ENCODE assay signal across 8 mouse cellular contexts in genomic region chr6:92743605-92744004, GRCm38 (mm10). TPM values are rescaled to one million over a fixed set of nuclear protein-coding genes. Genes with fewer than 3 reads are reported as not detected.
DNase-seq lines count a peak whose midpoint lies in the region; ATAC-seq lines count a peak whose summit lies in the region.

No protein-coding gene starts in this region.

- WGBS in embryonic facial prominence, embryonic 12.5 days: 10% methylated on average over 11 of the region's 11 CpGs
- 12% methylated on average over 11 of the region's 11 CpGs for WGBS in heart, embryonic 13.5 days
- 14% methylated on average over 11 of the region's 11 CpGs for WGBS in kidney, embryonic 16.5 days
- WGBS in limb, embryonic 12.5 days: 6% methylated on average over 11 of the region's 11 CpGs
- 14% methylated on average over 11 of the region's 11 CpGs for WGBS in neural tube, embryonic 14.5 days

- ATAC-seq in embryonic facial prominence, embryonic 12.5 days (ENCODE audit: insufficient number of reproducible peaks, insufficient read depth, low FRiP score, low TSS enrichment): peak; percentile 28; the same call in 1 of the 2 replicates
- ATAC-seq in heart, embryonic 13.5 days (ENCODE audit: extremely low read depth, insufficient number of reproducible peaks, low FRiP score, low TSS enrichment): no peak
- ATAC-seq in kidney, embryonic 16.5 days (ENCODE audit: low FRiP score, low TSS enrichment): no peak
- ATAC-seq in limb, embryonic 12.5 days (ENCODE audit: insufficient number of reproducible peaks, insufficient read depth, low FRiP score, low TSS enrichment, low read depth): no peak
- peak; percentile 75 for ATAC-seq in neural tube, embryonic 14.5 days (ENCODE audit: low read depth)
- no peak for ATAC-seq in monocyte, adult 5-6 weeks (replicated peaks; ENCODE audit: insufficient number of reproducible peaks, low FRiP score, low TSS enrichment, poor library complexity, severe bottlenecking)

- H3K4me2 ChIP-seq in embryonic facial prominence, embryonic 12.5 days (replicated peaks): peak overlapping the region; percentile 41
- H3K4me2 ChIP-seq in heart, embryonic 13.5 days: peak overlapping the region; percentile 60
- peak overlapping the region; percentile 43 for H3K4me2 ChIP-seq in kidney, embryonic 16.5 days (replicated peaks; ENCODE audit: low read depth, low read length)
- H3K4me2 ChIP-seq in limb, embryonic 12.5 days: peak overlapping the region; percentile 51
- peak overlapping the region; percentile 28; the same call in 1 of the 2 replicates for H3K4me2 ChIP-seq in neural tube, embryonic 14.5 days (ENCODE audit: low read depth, low read length)

- H3K4me3 ChIP-seq in embryonic facial prominence, embryonic 12.5 days: no peak overlapping the region
- no peak overlapping the region for H3K4me3 ChIP-seq in heart, embryonic 13.5 days
- no peak overlapping the region for H3K4me3 ChIP-seq in kidney, embryonic 16.5 days (ENCODE audit: low read length)
- H3K4me3 ChIP-seq in limb, embryonic 12.5 days (replicated peaks): 0 out of 2 replicates have a peak overlapping the region, but pooled peaks have one; percentile 6
- no peak overlapping the region for H3K4me3 ChIP-seq in neural tube, embryonic 14.5 days (ENCODE audit: low read depth, low read length)

- peak; percentile 62 for DNase-seq in 3T3-L1 (ENCODE audit: low read depth, low spot score)
- DNase-seq in adrenal gland, postnatal 10 days: peak; percentile 81

- no peaks in the 10 kb centered on the region for H3K9me3 ChIP-seq in embryonic facial prominence, embryonic 12.5 days
- no peaks in the 10 kb centered on the region for H3K9me3 ChIP-seq in heart, embryonic 13.5 days
- no peaks in the 10 kb centered on the region for H3K9me3 ChIP-seq in kidney, embryonic 16.5 days (ENCODE audit: low read length)
- no peaks in the 10 kb centered on the region for H3K9me3 ChIP-seq in limb, embryonic 12.5 days
- no peaks in the 10 kb centered on the region for H3K9me3 ChIP-seq in neural tube, embryonic 14.5 days (ENCODE audit: control insufficient read depth, low read length)

- H3K36me3 ChIP-seq in embryonic facial prominence, embryonic 12.5 days: no peaks in the 10 kb centered on the region
- H3K36me3 ChIP-seq in heart, embryonic 13.5 days: no peaks in the 10 kb centered on the region
- H3K36me3 ChIP-seq in kidney, embryonic 16.5 days (ENCODE audit: insufficient read depth, low read length): no peaks in the 10 kb centered on the region
- H3K36me3 ChIP-seq in limb, embryonic 12.5 days: no peaks in the 10 kb centered on the region
- no peaks in the 10 kb centered on the region for H3K36me3 ChIP-seq in neural tube, embryonic 14.5 days (ENCODE audit: control insufficient read depth, insufficient read depth, low read length)

- H3K4me1 ChIP-seq in embryonic facial prominence, embryonic 12.5 days: no peaks in the 10 kb centered on the region
- no peaks in the 10 kb centered on the region; the same call in 1 of the 2 replicates for H3K4me1 ChIP-seq in heart, embryonic 13.5 days
- H3K4me1 ChIP-seq in kidney, embryonic 16.5 days (ENCODE audit: insufficient read depth, low read length): peaks cover 4% of the 10 kb centered on the region; the same call in 1 of the 2 replicates
- H3K4me1 ChIP-seq in limb, embryonic 12.5 days (replicated peaks): peaks cover 5% of the 10 kb centered on the region
- H3K4me1 ChIP-seq in neural tube, embryonic 14.5 days (ENCODE audit: control insufficient read depth, insufficient read depth, low read length): no peaks in the 10 kb centered on the region

- H3K27ac ChIP-seq in embryonic facial prominence, embryonic 12.5 days: no peak overlapping the region
- no peak overlapping the region for H3K27ac ChIP-seq in heart, embryonic 13.5 days (replicated peaks)
- no peak overlapping the region for H3K27ac ChIP-seq in kidney, embryonic 16.5 days (ENCODE audit: low read length)
- H3K27ac ChIP-seq in limb, embryonic 12.5 days: no peak overlapping the region
- H3K27ac ChIP-seq in neural tube, embryonic 14.5 days (ENCODE audit: low read depth, low read length): no peak overlapping the region

- no peaks in the 10 kb centered on the region for H3K27me3 ChIP-seq in embryonic facial prominence, embryonic 12.5 days
- H3K27me3 ChIP-seq in heart, embryonic 13.5 days (replicated peaks): no peaks in the 10 kb centered on the region
- no peaks in the 10 kb centered on the region for H3K27me3 ChIP-seq in kidney, embryonic 16.5 days (ENCODE audit: insufficient read depth, low read length)
- H3K27me3 ChIP-seq in limb, embryonic 12.5 days: peaks cover 13% of the 10 kb centered on the region; the same call in 1 of the 2 replicates
- no peaks in the 10 kb centered on the region for H3K27me3 ChIP-seq in neural tube, embryonic 14.5 days (ENCODE audit: control insufficient read depth, insufficient read depth, low read length)

- H3K9ac ChIP-seq in embryonic facial prominence, embryonic 12.5 days: peak overlapping the region; percentile 10; the same call in 1 of the 2 replicates
- H3K9ac ChIP-seq in heart, embryonic 13.5 days: no peak overlapping the region
- H3K9ac ChIP-seq in kidney, embryonic 16.5 days (replicated peaks; ENCODE audit: low read length): 0 out of 2 replicates have a peak overlapping the region, but pooled peaks have one; percentile 46
- no peak overlapping the region for H3K9ac ChIP-seq in limb, embryonic 12.5 days (replicated peaks)
- H3K9ac ChIP-seq in neural tube, embryonic 14.5 days (replicated peaks; ENCODE audit: low read depth, low read length): no peak overlapping the region

RNA-seq across cellular contexts. Expression of gene Prickle2, which starts 37.6 kb away (rescaled TPM):
- 10 to 100 TPM in 1 of 2 experiments, 1 to 10 TPM in 1; 6.5 to 10.3 TPM for total RNA-seq in adrenal gland, postnatal 10 days (2021)
- polyA plus RNA-seq in embryonic facial prominence, embryonic 12.5 days (2016; fragmentation: Nextera tagmentation; extraction: Ambion mirVana): 7.5 and 8.0 TPM in 2 replicates
- 5.2 and 5.4 TPM in 2 replicates for polyA plus RNA-seq in heart, embryonic 13.5 days (2015; fragmentation: Nextera tagmentation; extraction: Ambion mirVana)
- polyA plus RNA-seq in kidney, embryonic 16.5 days (2015; fragmentation: Nextera tagmentation; extraction: Ambion mirVana): 6.5 and 7.9 TPM in 2 replicates
- 6.5 and 7.0 TPM in 2 replicates for polyA plus RNA-seq in limb, embryonic 12.5 days (2016; fragmentation: Nextera tagmentation; extraction: Ambion mirVana)
- 25.4 and 25.5 TPM in 2 replicates for polyA plus RNA-seq in neural tube, embryonic 14.5 days (2014; fragmentation: Nextera tagmentation; extraction: Ambion mirVana)
- 0.10 TPM in 1 of 3 replicates, not detected in the others for total RNA-seq in monocyte, adult 5-6 weeks (2017)

Comparison
In these comparisons a context has a peak if more than half of its experiments do, and no peak if none do; other contexts are left out.
1. ATAC-seq: peak in embryonic facial prominence, embryonic 12.5 days (single experiment) and neural tube, embryonic 14.5 days (single experiment); none in heart, embryonic 13.5 days (single experiment), kidney, embryonic 16.5 days (single experiment), limb, embryonic 12.5 days (single experiment) and monocyte, adult 5-6 weeks (single experiment).
2. H3K9ac ChIP-seq: peak in embryonic facial prominence, embryonic 12.5 days (single experiment) and kidney, embryonic 16.5 days (single experiment); none in heart, embryonic 13.5 days (single experiment), limb, embryonic 12.5 days (single experiment) and neural tube, embryonic 14.5 days (single experiment).
3. Peak in every context shown above with its lines, with median percentiles within 50 percentile points of each other: H3K4me2 ChIP-seq.